ENCODE assay signal across 30 mouse cellular contexts in genomic region chr10:52389438-52389837, GRCm38 (mm10). TPM values are rescaled to one million over a fixed set of nuclear protein-coding genes. Genes with fewer than 3 reads are reported as not detected.
DNase-seq lines count a peak whose midpoint lies in the region; ATAC-seq lines count a peak whose summit lies in the region.
"Had no signal": no experiment of that assay in that cellular context is flagged by ENCODE, and none has a peak within 500 bp of the region (broad histone marks: within the 10 kb centered on the region; RNA-seq: fewer than 3 reads in every experiment).

No protein-coding gene starts in this region.

- peak; percentile 94 for DNase-seq in heart, adult 11 months
- DNase-seq in heart, postnatal 25 days (ENCODE audit: low spot score), result no peak
- DNase-seq in kidney, adult 9 months, result peak; percentile 37
- DNase-seq in forelimb bud, embryonic 11.5 days (ENCODE audit: low read depth, low spot score), result peak; percentile 35
- DNase-seq in mesoderm, embryonic 11.5 days (ENCODE audit: low read depth, low spot score), result peak; percentile 49
- no peak for DNase-seq in frontal cortex, postnatal 36 days (ENCODE audit: low spot score in 2 of 2)
- DNase-seq: adrenal gland, postnatal 25 days; cerebellum, adult 18-20 months; cerebellum, postnatal 25 days; gastrocnemius, postnatal 14 days; kidney, postnatal 25 days; layer of hippocampus, adult 9-11 months; left cerebral cortex, postnatal 4 days; retina, postnatal 1 day; thymus, adult 2 months had no signal

- H3K27ac ChIP-seq in kidney, embryonic 16.5 days (ENCODE audit: low read length), result no peak overlapping the region
- no peak overlapping the region for H3K27ac ChIP-seq in intestine, embryonic 16.5 days (ENCODE audit: low read length)
- H3K27ac ChIP-seq: embryonic facial prominence, embryonic 15.5 days; hindbrain, embryonic 14.5 days; intestine, embryonic 15.5 days; left cerebral cortex, adult 2 months; liver, embryonic 14.5 days; lung, embryonic 15.5 days; macrophage; midbrain, embryonic 12.5 days; stomach, embryonic 15.5 days had no signal

- no peak for ATAC-seq in kidney, embryonic 16.5 days (ENCODE audit: low FRiP score, low TSS enrichment)
- no peak for ATAC-seq in intestine, embryonic 16.5 days
- ATAC-seq: intestine, embryonic 15.5 days had no signal

- no peaks in the 10 kb centered on the region for H3K36me3 ChIP-seq in kidney, embryonic 16.5 days (ENCODE audit: insufficient read depth, low read length)
- H3K36me3 ChIP-seq in intestine, embryonic 16.5 days (ENCODE audit: control insufficient read depth, insufficient read depth, low read length), result no peaks in the 10 kb centered on the region
- H3K36me3 ChIP-seq: embryonic facial prominence, embryonic 15.5 days; intestine, embryonic 15.5 days; lung, embryonic 15.5 days; midbrain, embryonic 12.5 days; stomach, embryonic 15.5 days had no signal

- WGBS in kidney, embryonic 16.5 days, result 65% methylated on average over 3 of the region's 3 CpGs
- 76% methylated on average over 3 of the region's 3 CpGs for WGBS in intestine, embryonic 16.5 days

- intact Hi-C loops in heart, postnatal 25 days (cut with DNase I), result loop anchor here (5.0 kb wide), 2 partner anchors 282 to 597 kb away; no protein-coding TSS in a partner anchor

- no peaks in the 10 kb centered on the region for H3K9me3 ChIP-seq in kidney, embryonic 16.5 days (ENCODE audit: low read length)
- H3K9me3 ChIP-seq in intestine, embryonic 16.5 days (ENCODE audit: control insufficient read depth, low read length), result no peaks in the 10 kb centered on the region
- H3K9me3 ChIP-seq: embryonic facial prominence, embryonic 15.5 days; intestine, embryonic 15.5 days; lung, embryonic 15.5 days; midbrain, embryonic 12.5 days; stomach, embryonic 15.5 days had no signal

- no peak overlapping the region for H3K4me2 ChIP-seq in kidney, embryonic 16.5 days (replicated peaks; ENCODE audit: low read depth, low read length)
- H3K4me2 ChIP-seq in intestine, embryonic 16.5 days (ENCODE audit: low read depth, low read length), result no peak overlapping the region
- H3K4me2 ChIP-seq: embryonic facial prominence, embryonic 15.5 days; hindbrain, embryonic 14.5 days; intestine, embryonic 15.5 days; lung, embryonic 15.5 days; midbrain, embryonic 12.5 days; stomach, embryonic 15.5 days had no signal

- H3K27me3 ChIP-seq in kidney, embryonic 16.5 days (ENCODE audit: insufficient read depth, low read length), result no peaks in the 10 kb centered on the region
- H3K27me3 ChIP-seq in intestine, embryonic 16.5 days (replicated peaks; ENCODE audit: control insufficient read depth, insufficient read depth, low read length), result no peaks in the 10 kb centered on the region
- H3K27me3 ChIP-seq: embryonic facial prominence, embryonic 15.5 days; intestine, embryonic 15.5 days; lung, embryonic 15.5 days; midbrain, embryonic 12.5 days; stomach, embryonic 15.5 days had no signal

- H3K4me3 ChIP-seq in kidney, embryonic 16.5 days (ENCODE audit: low read length), result no peak overlapping the region
- H3K4me3 ChIP-seq in intestine, embryonic 16.5 days (ENCODE audit: low read length), result no peak overlapping the region
- H3K4me3 ChIP-seq: embryonic facial prominence, embryonic 15.5 days; intestine, embryonic 15.5 days; left cerebral cortex, adult 2 months; lung, embryonic 15.5 days; midbrain, embryonic 12.5 days; stomach, embryonic 15.5 days had no signal

- H3K4me1 ChIP-seq in kidney, embryonic 16.5 days (ENCODE audit: insufficient read depth, low read length), result no peaks in the 10 kb centered on the region
- 0 out of 2 replicates have a peak, but pooled peaks cover 3% of the 10 kb centered on the region for H3K4me1 ChIP-seq in intestine, embryonic 16.5 days (ENCODE audit: control insufficient read depth, insufficient read depth, low read length)
- H3K4me1 ChIP-seq: embryonic facial prominence, embryonic 15.5 days; intestine, embryonic 15.5 days; lung, embryonic 15.5 days; midbrain, embryonic 12.5 days; stomach, embryonic 15.5 days had no signal

- no peak overlapping the region for H3K9ac ChIP-seq in kidney, embryonic 16.5 days (replicated peaks; ENCODE audit: low read length)
- H3K9ac ChIP-seq in intestine, embryonic 16.5 days (ENCODE audit: low read depth, low read length), result no peak overlapping the region
- H3K9ac ChIP-seq: embryonic facial prominence, embryonic 15.5 days; hindbrain, embryonic 14.5 days; intestine, embryonic 15.5 days; liver, embryonic 14.5 days; lung, embryonic 15.5 days; midbrain, embryonic 12.5 days; stomach, embryonic 15.5 days had no signal

RNA-seq across cellular contexts. Expression of gene Nepn, which starts 0.7 kb away (rescaled TPM):
- under 1 TPM; 0.21 to 0.31 TPM for total RNA-seq in heart, postnatal 25 days (2021)
- 0.15 and 0.35 TPM in 2 replicates for polyA plus RNA-seq in kidney, embryonic 16.5 days (2015; fragmentation: Nextera tagmentation; extraction: Ambion mirVana)
- polyA plus RNA-seq in intestine, embryonic 16.5 days (2015; fragmentation: Nextera tagmentation; extraction: Ambion mirVana), result 0.36 and 0.77 TPM in 2 replicates
- total RNA-seq: gastrocnemius, postnatal 14 days; left cerebral cortex, adult 2 months; left cerebral cortex, postnatal 4 days; monocyte, adult 5-6 weeks had no signal
- polyA plus RNA-seq: embryonic facial prominence, embryonic 15.5 days; heart, embryonic 14.5 days; hindbrain, embryonic 14.5 days; lung, embryonic 15.5 days; macrophage; midbrain, embryonic 12.5 days; neural tube, embryonic 11.5 days had no signal

RNA-seq across cellular contexts. Expression of gene Gopc, which starts 7.5 kb away (rescaled TPM):
- total RNA-seq in heart, postnatal 25 days (2021), result 10 to 100 TPM; 12.5 to 15.0 TPM
- 21.4 and 22.2 TPM in 2 replicates for polyA plus RNA-seq in kidney, embryonic 16.5 days (2015; fragmentation: Nextera tagmentation; extraction: Ambion mirVana)
- polyA plus RNA-seq in intestine, embryonic 16.5 days (2015; fragmentation: Nextera tagmentation; extraction: Ambion mirVana), result 15.9 and 16.0 TPM in 2 replicates

RNA-seq across cellular contexts. Expression of gene Nus1, which starts 27.9 kb away (rescaled TPM):
- total RNA-seq in heart, postnatal 25 days (2021), result 10 to 100 TPM; 28.5 to 28.8 TPM
- 15.8 and 16.1 TPM in 2 replicates for polyA plus RNA-seq in kidney, embryonic 16.5 days (2015; fragmentation: Nextera tagmentation; extraction: Ambion mirVana)
- polyA plus RNA-seq in intestine, embryonic 16.5 days (2015; fragmentation: Nextera tagmentation; extraction: Ambion mirVana), result 12.9 and 13.1 TPM in 2 replicates

RNA-seq across cellular contexts. Expression of gene Gm26741, which starts 30.9 kb away (rescaled TPM):
- total RNA-seq in heart, postnatal 25 days (2021), result not detected
- polyA plus RNA-seq in kidney, embryonic 16.5 days (2015; fragmentation: Nextera tagmentation; extraction: Ambion mirVana), result not detected in 2 replicates
- polyA plus RNA-seq in intestine, embryonic 16.5 days (2015; fragmentation: Nextera tagmentation; extraction: Ambion mirVana), result not detected in 2 replicates
- total RNA-seq: adrenal gland, postnatal 25 days; gastrocnemius, postnatal 14 days; left cerebral cortex, adult 2 months; left cerebral cortex, postnatal 4 days; MEL; monocyte, adult 5-6 weeks had no signal
- polyA plus RNA-seq: embryonic facial prominence, embryonic 15.5 days; heart, embryonic 14.5 days; hindbrain, embryonic 14.5 days; intestine, embryonic 15.5 days; liver, embryonic 14.5 days; lung, embryonic 15.5 days; macrophage; midbrain, embryonic 12.5 days; neural tube, embryonic 11.5 days; stomach, embryonic 15.5 days; thymus, adult 2 months had no signal

Comparison
In these comparisons a context has a peak if more than half of its experiments do, and no peak if none do; other contexts are left out.
1. DNase-seq: peak in heart, adult 11 months (single experiment), kidney, adult 9 months (single experiment), forelimb bud, embryonic 11.5 days (single experiment) and mesoderm, embryonic 11.5 days (single experiment); none in heart, postnatal 25 days (single experiment) and frontal cortex, postnatal 36 days (0 of 2).